9 mouse cellular contexts compared by ENCODE assay signal in genomic region chr4:62727541-62728303, GRCm38 (mm10).
A peak's percentile ranks its signal among the peaks of the same experiment; 100 is the strongest.
DNase-seq lines count a peak whose midpoint lies in the region; ATAC-seq and TF ChIP-seq lines count a peak whose summit lies in the region.
"Had no signal": no experiment of that assay in that cellular context is flagged by ENCODE, and none has a peak within 500 bp of the region (broad histone marks: within the 10 kb centered on the region; RNA-seq: fewer than 3 reads in every experiment).

No protein-coding gene starts in this region.

- H3K4me3 ChIP-seq in bone marrow macrophage, adult 2 months (ENCODE audit: insufficient read depth, low read length): no peak overlapping the region
- no peak overlapping the region for H3K4me3 ChIP-seq in gastrocnemius, adult 2 months
- no peak overlapping the region for H3K4me3 ChIP-seq in limb, embryonic 15.5 days
- no peak overlapping the region for H3K4me3 ChIP-seq in forebrain, embryonic 14.5 days (ENCODE audit: low read depth, low read length)
- H3K4me3 ChIP-seq in lung, adult 2 months (replicated peaks; ENCODE audit: extremely low read depth, low read depth, low read length): no peak overlapping the region
- H3K4me3 ChIP-seq: forebrain, embryonic 12.5 days had no signal

- no peak for TF ChIP-seq CTCF in bone marrow macrophage, adult 2 months (IDR thresholded peaks at IDR 0.05; ENCODE audit: low read depth, low read length)
- TF ChIP-seq CTCF in gastrocnemius, adult 2 months (IDR thresholded peaks at IDR 0.05): peak; percentile 48
- no peak for TF ChIP-seq CTCF in lung, adult 2 months (IDR thresholded peaks at IDR 0.05; ENCODE audit: insufficient read depth, low read length)

- no peaks in the 10 kb centered on the region for H3K27me3 ChIP-seq in limb, embryonic 15.5 days
- no peaks in the 10 kb centered on the region for H3K27me3 ChIP-seq in forebrain, embryonic 14.5 days (replicated peaks; ENCODE audit: control insufficient read depth, insufficient read depth, low read length)
- H3K27me3 ChIP-seq: forebrain, embryonic 12.5 days had no signal

- no peak for TF ChIP-seq POLR2A in bone marrow macrophage, adult 2 months (IDR thresholded peaks at IDR 0.05; ENCODE audit: borderline replicate concordance, low read depth, low read length)
- TF ChIP-seq POLR2A in lung, adult 2 months (IDR thresholded peaks at IDR 0.05; ENCODE audit: borderline replicate concordance, extremely low read depth, low read depth, low read length): no peak

- H3K9ac ChIP-seq in limb, embryonic 15.5 days: no peak overlapping the region
- H3K9ac ChIP-seq in forebrain, embryonic 14.5 days (ENCODE audit: low read length): no peak overlapping the region
- H3K9ac ChIP-seq: forebrain, embryonic 12.5 days had no signal

- ATAC-seq in limb, embryonic 15.5 days (ENCODE audit: insufficient number of reproducible peaks, low FRiP score, low TSS enrichment, low read depth): 0 out of 2 replicates have a peak, but pooled peaks have one; percentile 53
- ATAC-seq in forebrain, embryonic 14.5 days: no peak
- ATAC-seq in megakaryocyte, adult 5-6 weeks (ENCODE audit: poor library complexity, severe bottlenecking): no peak

- DNase-seq in left cerebral cortex, adult 18-20 months (ENCODE audit: low spot score in 2 of 2): peak; percentile 31 to 46
- DNase-seq in left cerebral cortex, adult 11 months (ENCODE audit: low spot score): no peak
- peak; percentile 84 for DNase-seq in gastrocnemius, adult 2 months
- no peak for DNase-seq in forebrain, embryonic 14.5 days (ENCODE audit: low spot score)
- DNase-seq in lung, adult 2 months: no peak

- no peaks in the 10 kb centered on the region for H3K36me3 ChIP-seq in limb, embryonic 15.5 days
- H3K36me3 ChIP-seq in forebrain, embryonic 14.5 days (ENCODE audit: control insufficient read depth, insufficient read depth, low read length): no peaks in the 10 kb centered on the region
- H3K36me3 ChIP-seq: forebrain, embryonic 12.5 days had no signal

- H3K4me2 ChIP-seq in limb, embryonic 15.5 days: no peak overlapping the region
- no peak overlapping the region for H3K4me2 ChIP-seq in forebrain, embryonic 14.5 days (ENCODE audit: low read length)
- H3K4me2 ChIP-seq: forebrain, embryonic 12.5 days had no signal

- no peaks in the 10 kb centered on the region for H3K9me3 ChIP-seq in limb, embryonic 15.5 days
- no peaks in the 10 kb centered on the region for H3K9me3 ChIP-seq in forebrain, embryonic 14.5 days (replicated peaks; ENCODE audit: control insufficient read depth, low read length)
- H3K9me3 ChIP-seq: forebrain, embryonic 12.5 days had no signal

- intact Hi-C loops in gastrocnemius, adult 2 months (cut with DNase I): no loop called here

- H3K27ac ChIP-seq in bone marrow macrophage, adult 2 months (ENCODE audit: insufficient read depth, low read depth, low read length): peak overlapping the region; percentile 1; the same call in 1 of the 2 replicates
- peak overlapping the region; percentile 80 for H3K27ac ChIP-seq in gastrocnemius, adult 2 months
- peak overlapping the region; percentile 84 for H3K27ac ChIP-seq in limb, embryonic 15.5 days
- no peak overlapping the region for H3K27ac ChIP-seq in forebrain, embryonic 14.5 days (ENCODE audit: low read depth, low read length)
- H3K27ac ChIP-seq: forebrain, embryonic 12.5 days had no signal

- 45% methylated on average over 20 of the region's 20 CpGs for WGBS in limb, embryonic 15.5 days
- 84% methylated on average over 20 of the region's 20 CpGs for WGBS in forebrain, embryonic 14.5 days
- 70% methylated on average over 20 of the region's 20 CpGs for WGBS in lung, adult 2 months

- H3K4me1 ChIP-seq in bone marrow macrophage, adult 2 months (ENCODE audit: control insufficient read depth, insufficient read depth, low read length): peaks cover 45% of the 10 kb centered on the region
- H3K4me1 ChIP-seq in limb, embryonic 15.5 days: peaks cover 58% of the 10 kb centered on the region
- H3K4me1 ChIP-seq in forebrain, embryonic 14.5 days (ENCODE audit: control insufficient read depth, insufficient read depth, low read length): no peaks in the 10 kb centered on the region
- no peaks in the 10 kb centered on the region; the same call in 1 of the 2 replicates for H3K4me1 ChIP-seq in lung, adult 2 months (ENCODE audit: control insufficient read depth, insufficient read depth, low read length)
- H3K4me1 ChIP-seq: forebrain, embryonic 12.5 days had no signal

Comparison
In these comparisons a context has a peak if more than half of its experiments do, and no peak if none do; other contexts are left out.
1. DNase-seq: peak in left cerebral cortex, adult 18-20 months (2 of 2) and gastrocnemius, adult 2 months (single experiment); none in left cerebral cortex, adult 11 months (single experiment), forebrain, embryonic 14.5 days (single experiment) and lung, adult 2 months (single experiment).